Mouse (Mus musculus) heart, embryonic 11.5 days (tissue): Measurements from ENCODE around the gene Hist1h2ak. TPM values are rescaled to one million over a fixed set of nuclear protein-coding genes. Genes with fewer than 3 reads are reported as not detected.
"Not testable (repeated sequence)": the region's sequence is repeated elsewhere in the genome, so short reads cannot be mapped to it uniquely, and the experiment has no call there.

Experiments used
- ATAC-seq: fragments of 200-750 bp; cut with Nextera tagmentation; replicated peaks from 2 replicates; pipeline ENCODE4 v1.8.0; 2017; ENCODE audit warnings: moderate library complexity; ENCODE audit not compliant: insufficient number of reproducible peaks, low FRiP score, low TSS enrichment
- H3K27ac ChIP-seq: fragments of 300-500 bp; sonication (generic); 2 replicates; pipeline ENCODE4 v1.5.1; 2014; ENCODE audit warnings: mild to moderate bottlenecking, low read depth, low read length
- H3K27me3 ChIP-seq: fragments of 300-500 bp; sonication (generic); 2 replicates; pipeline ENCODE4 v1.6.1; 2014; ENCODE audit warnings: mild to moderate bottlenecking, low read length, mixed read lengths; ENCODE audit not compliant: control insufficient read depth, insufficient read depth
- H3K36me3 ChIP-seq: fragments of 300-500 bp; sonication (generic); 2 replicates; pipeline ENCODE4 v1.6.1; 2014; ENCODE audit warnings: mild to moderate bottlenecking, low read length, moderate library complexity, mixed read lengths; ENCODE audit not compliant: control insufficient read depth, insufficient read depth
- H3K4me1 ChIP-seq: fragments of 300-500 bp; sonication (generic); 2 replicates; pipeline ENCODE4 v1.6.1; 2014; ENCODE audit warnings: low read length; ENCODE audit not compliant: control insufficient read depth, insufficient read depth
- H3K4me2 ChIP-seq: fragments of 300-500 bp; sonication (generic); 2 replicates; pipeline ENCODE4 v1.6.1; 2014; ENCODE audit warnings: mild to moderate bottlenecking, moderate library complexity
- H3K4me3 ChIP-seq: fragments of 300-500 bp; sonication (generic); 2 replicates; pipeline ENCODE4 v1.5.1; 2014; ENCODE audit warnings: low read depth, low read length
- H3K9ac ChIP-seq: fragments of 300-500 bp; sonication (generic); 2 replicates; pipeline ENCODE4 v1.6.1; 2014; ENCODE audit warnings: mild to moderate bottlenecking, low read depth, low read length, moderate library complexity
- H3K9me3 ChIP-seq: fragments of 300-500 bp; sonication (generic); replicated peaks from 2 replicates; pipeline ENCODE4 v1.6.1; 2016; ENCODE audit warnings: low read length; ENCODE audit not compliant: control insufficient read depth
- WGBS: fragments of 180-500 bp; shearing (Covaris S2); extraction: QIAGEN DNeasy Blood & Tissue Kit; methylation state at CpG from one replicate; pipeline ENCODE4 v1.1.7; 2014; ENCODE audit not compliant: insufficient replicate concordance; 5-methylcytosine and 5-hydroxymethylcytosine counted together
- polyA plus RNA-seq: library from polyadenylated mRNA; unstranded; fragments of >200 nt; fragmentation: Nextera tagmentation; extraction: Ambion mirVana; gene quantifications from 2 replicates; pipeline ENCODE4 v1.2.1, GENCODE M21; 2014

Gene Hist1h2ak
- 3.1 and 4.2 TPM in 2 replicates for polyA plus RNA-seq

DNA sequence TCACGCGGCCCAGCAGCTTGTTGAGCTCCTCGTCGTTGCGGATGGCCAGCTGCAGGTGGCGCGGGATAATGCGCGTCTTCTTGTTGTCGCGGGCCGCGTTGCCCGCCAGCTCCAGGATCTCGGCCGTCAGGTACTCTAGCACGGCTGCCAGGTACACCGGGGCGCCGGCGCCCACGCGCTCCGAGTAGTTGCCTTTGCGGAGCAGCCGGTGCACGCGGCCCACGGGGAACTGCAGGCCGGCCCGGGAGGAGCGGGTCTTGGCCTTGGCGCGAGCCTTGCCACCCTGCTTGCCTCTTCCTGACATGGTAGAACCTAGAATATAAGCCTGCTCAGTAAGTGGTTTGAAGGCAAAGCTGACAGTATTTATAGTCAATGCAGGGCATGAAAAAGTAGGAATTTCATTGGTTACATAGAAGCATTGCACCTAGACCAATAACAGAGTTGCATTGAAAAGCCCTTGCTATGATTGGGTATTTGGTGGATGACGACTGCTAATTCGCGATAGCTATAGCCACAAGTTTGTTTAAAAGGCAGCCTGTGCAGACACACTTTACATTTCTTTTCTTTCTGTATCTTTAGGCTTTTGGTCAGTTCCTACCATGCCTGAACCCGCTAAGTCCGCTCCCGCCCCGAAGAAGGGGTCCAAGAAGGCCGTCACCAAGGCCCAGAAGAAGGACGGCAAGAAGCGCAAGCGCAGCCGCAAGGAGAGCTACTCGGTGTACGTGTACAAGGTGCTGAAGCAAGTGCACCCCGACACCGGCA, at the start of gene Hist1h2ak, which contains the start of gene Hist1h2bn:
TSS of gene Hist1h2ak (minus strand) at position 304 of the 762 bp plus-strand sequence.
TSS of gene Hist1h2bn (plus strand) at position 600 of the 762 bp plus-strand sequence.
- peak within 1 kb of the TSS; percentile 90 for H3K27ac ChIP-seq
- H3K4me1 ChIP-seq = peaks cover 13% of the 10 kb centered on the region
- H3K9me3 ChIP-seq, H3K27me3 ChIP-seq, H3K36me3 ChIP-seq: not testable (repeated sequence)
- WGBS = 0% methylated on average over 36 of the region's 50 CpGs
- ATAC-seq = peak; percentile 88
- peak within 1 kb of the TSS; percentile 76 for H3K9ac ChIP-seq
- H3K4me2 ChIP-seq = peak within 1 kb of the TSS; percentile 71
- H3K4me3 ChIP-seq = peak within 1 kb of the TSS; percentile 49

GRCm38 (mm10) chr13:21803058-21803457, 49.4 kb upstream of the Hist1h2ak start:
- not testable (repeated sequence) for H3K4me3 ChIP-seq, H3K27ac ChIP-seq, H3K27me3 ChIP-seq, H3K4me1 ChIP-seq, H3K4me2 ChIP-seq, H3K9ac ChIP-seq, H3K36me3 ChIP-seq, H3K9me3 ChIP-seq
- ATAC-seq = peak; percentile 55; the same call in 1 of the 2 replicates
- WGBS = no CpG with 5 or more reads among the region's 4 CpGs

GRCm38 (mm10) chr13:21797163-21797562, 43.5 kb upstream of the Hist1h2ak start:
- H3K36me3 ChIP-seq = not testable (repeated sequence)

GRCm38 (mm10) chr13:21795584-21795983, 42.0 kb upstream of the Hist1h2ak start:
- H3K4me1 ChIP-seq = peaks cover 3% of the 10 kb centered on the region; the same call in 1 of the 2 replicates
- no peaks in the 10 kb centered on the region for H3K9me3 ChIP-seq
- no peaks in the 10 kb centered on the region for H3K27me3 ChIP-seq
- no peak overlapping the region for H3K9ac ChIP-seq
- H3K27ac ChIP-seq = no peak overlapping the region
- ATAC-seq = no peak
- 88% methylated on average over 7 of the region's 7 CpGs for WGBS
- H3K4me2 ChIP-seq = no peak overlapping the region
- no peaks in the 10 kb centered on the region for H3K36me3 ChIP-seq
- no peak overlapping the region for H3K4me3 ChIP-seq

More at GRCm38 (mm10) chr13:21797163-21797562, 43.5 kb upstream of the Hist1h2ak start:
- H3K9ac ChIP-seq, H3K4me2 ChIP-seq, H3K27me3 ChIP-seq, H3K9me3 ChIP-seq, H3K4me1 ChIP-seq, H3K27ac ChIP-seq, H3K4me3 ChIP-seq, ATAC-seq: not testable (repeated sequence)

DNA sequence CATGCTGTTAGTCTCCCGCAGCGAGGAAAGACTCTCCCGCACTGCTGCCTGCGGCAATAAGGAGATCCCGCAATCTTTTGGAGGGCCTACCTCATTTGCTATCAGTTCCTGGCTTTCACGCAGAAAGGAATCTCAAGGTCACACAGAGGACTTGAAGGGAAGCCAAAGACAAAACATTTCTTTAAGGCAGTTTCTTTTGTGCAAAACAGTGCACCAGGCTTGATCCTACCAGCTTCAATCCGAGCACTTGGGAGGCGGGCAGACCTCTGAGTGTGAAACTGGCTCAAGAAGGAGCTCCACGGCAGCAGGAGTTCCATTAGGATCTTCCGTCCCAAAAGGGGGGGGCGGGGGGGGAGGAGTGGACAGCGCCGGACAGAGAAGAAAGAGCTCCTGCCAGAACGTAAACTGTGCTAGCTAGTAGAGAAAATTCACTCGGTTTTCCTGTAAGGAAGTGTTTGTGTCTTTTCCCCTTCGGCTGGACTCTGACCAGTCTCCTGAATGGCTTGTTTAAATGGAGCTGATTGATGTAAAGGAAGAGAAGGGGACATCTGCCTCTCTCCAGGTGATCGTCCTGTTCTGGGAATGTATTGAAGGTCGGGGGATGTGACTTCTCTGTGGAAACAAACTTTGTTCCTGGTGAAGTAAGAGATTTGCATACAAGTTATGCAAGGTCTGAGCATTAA, 37.1 kb upstream of the Hist1h2ak start:
- Histone ChIP-seq H3K27ac (0 out of 2 replicates have a peak overlapping the region, but pooled peaks have one; percentile 35), H3K4me3 (peak overlapping the region; percentile 33), H3K9me3 (no peaks in the 10 kb centered on the region), H3K4me2 (peak overlapping the region; percentile 68), H3K9ac (peak overlapping the region; percentile 69), H3K4me1 (peaks cover 5% of the 10 kb centered on the region; the same call in 1 of the 2 replicates), H3K36me3 (no peaks in the 10 kb centered on the region), H3K27me3 (no peaks in the 10 kb centered on the region)
- WGBS = 6% methylated on average over 18 of the region's 18 CpGs
- ATAC-seq = no peak

DNA sequence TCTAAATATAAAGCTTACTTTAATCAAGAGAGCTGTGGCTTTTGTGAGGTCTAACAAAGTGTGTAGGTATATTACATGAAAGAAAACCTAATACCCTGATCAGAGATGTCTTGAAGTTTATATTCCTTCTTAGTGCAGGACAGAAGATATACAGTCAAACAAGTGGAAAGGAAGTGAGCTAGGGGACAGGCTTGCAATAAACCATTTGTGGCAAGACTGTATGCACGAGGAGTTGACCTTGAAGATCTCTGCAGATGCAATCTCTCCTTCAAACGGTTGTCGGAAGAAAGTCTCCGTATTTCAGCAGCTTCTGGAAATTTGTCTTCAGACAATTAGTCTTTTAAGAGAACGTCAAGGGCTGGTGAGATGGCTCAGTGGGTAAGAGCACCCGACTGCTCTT, 36.3 kb upstream of the Hist1h2ak start:
- WGBS = 56% methylated on average over 6 of the region's 6 CpGs
- no peak for ATAC-seq
- H3K4me2 ChIP-seq = no peak overlapping the region
- no peaks in the 10 kb centered on the region for H3K36me3 ChIP-seq
- no peaks in the 10 kb centered on the region for H3K9me3 ChIP-seq
- H3K4me1 ChIP-seq = peaks cover 5% of the 10 kb centered on the region; the same call in 1 of the 2 replicates
- H3K9ac ChIP-seq = no peak overlapping the region
- no peaks in the 10 kb centered on the region for H3K27me3 ChIP-seq
- H3K4me3 ChIP-seq = no peak overlapping the region
- H3K27ac ChIP-seq = no peak overlapping the region

GRCm38 (mm10) chr13:21787760-21788593, 34.4 kb upstream of the Hist1h2ak start:
- WGBS = 29% methylated on average over 13 of the region's 21 CpGs
- H3K9ac ChIP-seq = peak overlapping the region; percentile 54; the same call in 1 of the 2 replicates

More at GRCm38 (mm10) chr13:21787760-21788593, 34.4 kb upstream of the Hist1h2ak start:
- Histone ChIP-seq H3K27me3 (no peaks in the 10 kb centered on the region), H3K4me1 (peaks cover 12% of the 10 kb centered on the region), H3K4me2 (peak overlapping the region; percentile 60), H3K9me3 (no peaks in the 10 kb centered on the region), H3K36me3 (no peaks in the 10 kb centered on the region), H3K27ac (peak overlapping the region; percentile 79), H3K4me3 (peak overlapping the region; percentile 27)
- 0 out of 2 replicates have a peak, but pooled peaks have one; percentile 1 for ATAC-seq
